Mouse (Mus musculus) adrenal gland, postnatal 4 days (tissue): ENCODE data around the gene Amotl2. TPM values are rescaled to one million over a fixed set of nuclear protein-coding genes. Genes with fewer than 3 reads are reported as not detected.

Experiments
- DNase-seq, 2 experiments: peaks; one replicate each; pipeline ENCODE4 v3.0.0; 2021 to 2022; ENCODE audit warnings: low spot score in 2 of 2, mixed read lengths in 2 of 2
- total RNA-seq, 2 experiments: library from RNA; stranded (reverse); gene quantifications; 2 replicates each; pipeline ENCODE4 v1.2.3; 2021

Amotl2 gene
- total RNA-seq, 2 experiments from 2014 or later, result 80.9 to 94.5 TPM

- peak in 1 of 2 experiments; percentile 53 for DNase-seq
Observed at GRCm38 (mm10) chr9:102717886-102718643, 1.6 kb downstream of the Amotl2 start.

GRCm38 (mm10) chr9:102718676-102719075 lies 2.2 kb downstream of the Amotl2 start:
- DNase-seq, result no peak

- no peak for DNase-seq
Observed at GRCm38 (mm10) chr9:102719085-102719484, 2.6 kb downstream of the Amotl2 start.

GRCm38 (mm10) chr9:102719936-102720566 lies 3.6 kb downstream of the Amotl2 start:
- DNase-seq, result no peak

- DNase-seq, result no peak
Observed at GRCm38 (mm10) chr9:102720567-102721167, 4.2 kb downstream of the Amotl2 start.

- DNase-seq, result no peak
Observed at GRCm38 (mm10) chr9:102721406-102721978, 5.0 kb downstream of the Amotl2 start.

GRCm38 (mm10) chr9:102722071-102722561 lies 5.6 kb downstream of the Amotl2 start:
- no peak for DNase-seq

- DNase-seq, result no peak
Observed at GRCm38 (mm10) chr9:102722750-102723149, 6.3 kb downstream of the Amotl2 start.

GRCm38 (mm10) chr9:102723241-102723709 lies 6.8 kb downstream of the Amotl2 start:
- no peak for DNase-seq

GRCm38 (mm10) chr9:102723990-102724461 lies 7.6 kb downstream of the Amotl2 start:
- no peak for DNase-seq

GRCm38 (mm10) chr9:102724942-102725341 lies 8.5 kb downstream of the Amotl2 start:
- DNase-seq, result no peak

- DNase-seq, result peak; percentile 57 to 74
Observed at GRCm38 (mm10) chr9:102725958-102726654, 9.6 kb downstream of the Amotl2 start.

GRCm38 (mm10) chr9:102726811-102727210 lies 10.3 kb downstream of the Amotl2 start:
- DNase-seq, result no peak

GRCm38 (mm10) chr9:102727662-102728468 lies 11.4 kb downstream of the Amotl2 start:
- no peak for DNase-seq

GRCm38 (mm10) chr9:102728469-102728747 lies 11.9 kb downstream of the Amotl2 start:
- DNase-seq, result no peak

GRCm38 (mm10) chr9:102729093-102729845 lies 12.8 kb downstream of the Amotl2 start:
- DNase-seq, result no peak

- no peak for DNase-seq
Observed at GRCm38 (mm10) chr9:102729876-102730413, 13.5 kb downstream of the Amotl2 start.

GRCm38 (mm10) chr9:102731044-102731471 lies 14.6 kb downstream of the Amotl2 start:
- DNase-seq, result no peak

- DNase-seq, result no peak
Observed at GRCm38 (mm10) chr9:102731574-102732175, 15.2 kb downstream of the Amotl2 start.
